Mouse (Mus musculus) CH12.LX (cell line): ENCODE measurements at regions not wholly inside any gene's neighbourhood (a gene's known extent, or its start where the extent isn't known, plus 50 kb on each side); places are given as distances from the start of the nearest gene placed in this dataset.

Experiments used
- DNase-seq: peaks from one replicate; pipeline ENCODE4 v3.0.0-alpha.2; 2013; ENCODE audit errors: extremely low read depth
- H3K27ac ChIP-seq: 2 replicates; pipeline ENCODE4 v1.5.1; 2012; ENCODE audit warnings: low read depth, mild to moderate bottlenecking, control low read depth, moderate library complexity; ENCODE audit not compliant: insufficient read depth
- H3K27me3 ChIP-seq: replicated peaks from 2 replicates; pipeline ENCODE3; 2012; ENCODE audit warnings: inconsistent platforms
- H3K36me3 ChIP-seq, 2 experiments: replicated peaks in 1 of 2; 2 replicates each; pipeline versions ENCODE3 to v1.6.1; 2012; ENCODE audit warnings: inconsistent platforms in 1 of 2, low read length in 1 of 2, mild to moderate bottlenecking in 1 of 2, mixed read lengths in 1 of 2, moderate library complexity in 1 of 2; ENCODE audit not compliant: control insufficient read depth in 1 of 2, insufficient read depth in 1 of 2
- H3K4me1 ChIP-seq, 2 experiments: 2 replicates each; pipeline ENCODE4 v1.6.1; 2012; ENCODE audit warnings: inconsistent platforms in 1 of 2, moderate library complexity in 1 of 2; ENCODE audit not compliant: insufficient read depth in 2 of 2, control insufficient read depth in 1 of 2
- H3K4me2 ChIP-seq: 2 replicates; pipeline ENCODE4 v1.6.1; 2012; ENCODE audit warnings: low read depth, mild to moderate bottlenecking, control low read depth; ENCODE audit not compliant: poor library complexity, insufficient read depth, severe bottlenecking
- H3K4me3 ChIP-seq, 3 experiments: fragments of 150-350 bp in 1 of 3; sonication (generic) in 1 of 3; replicated peaks in 1 of 3; 2 replicates each; pipeline versions ENCODE3 to v1.5.1; 2011 to 2012; ENCODE audit warnings: low read depth in 2 of 3, low read length in 2 of 3, mild to moderate bottlenecking in 2 of 3, moderate library complexity in 2 of 3, control low read depth in 1 of 3, improper control_type of control experiment in 1 of 3, inconsistent platforms in 1 of 3, mixed read lengths in 1 of 3; ENCODE audit not compliant: poor library complexity in 1 of 3
- H3K79me2 ChIP-seq: replicated peaks from 2 replicates; pipeline ENCODE4 v1.6.1; 2012; ENCODE audit warnings: mild to moderate bottlenecking, moderate library complexity; ENCODE audit not compliant: control insufficient read depth, poor library complexity, insufficient read depth, severe bottlenecking; ENCODE audit errors: extremely low read depth
- H3K9ac ChIP-seq: 2 replicates; pipeline ENCODE4 v1.6.1; 2012; ENCODE audit warnings: low read depth, mild to moderate bottlenecking, control low read depth, moderate library complexity; ENCODE audit not compliant: insufficient read depth
- H3K9me3 ChIP-seq: replicated peaks from 2 replicates; pipeline ENCODE3; 2012; ENCODE audit warnings: low read length, inconsistent platforms, mixed read lengths
- BHLHE40 ChIP-seq: IDR thresholded peaks from 2 replicates; pipeline ENCODE4 v1.6.1; 2011; ENCODE audit warnings: mild to moderate bottlenecking, low read depth, low read length, improper control_type of control experiment
- EP300 ChIP-seq: IDR thresholded peaks from 2 replicates; pipeline ENCODE4 v1.6.1; 2011; ENCODE audit warnings: low read length, improper control_type of control experiment
- IRF4 ChIP-seq: IDR thresholded peaks from 2 replicates; pipeline ENCODE4 v1.6.1; 2014; ENCODE audit warnings: low read depth, mild to moderate bottlenecking, inconsistent platforms, low read length, improper control_type of control experiment
- JUN ChIP-seq: IDR thresholded peaks from 2 replicates; pipeline ENCODE4 v1.6.1; 2011; ENCODE audit warnings: low read depth, mild to moderate bottlenecking, low read length, improper control_type of control experiment, moderate library complexity; ENCODE audit not compliant: insufficient read depth
- JUND ChIP-seq: conservative IDR thresholded peaks from 2 replicates; pipeline ENCODE4 v1.6.1; 2011; ENCODE audit warnings: low read depth, low read length, improper control_type of control experiment
- MAFK ChIP-seq: IDR thresholded peaks from 2 replicates; pipeline ENCODE4 v1.6.1; 2011; ENCODE audit warnings: low read length, improper control_type of control experiment; ENCODE audit not compliant: insufficient replicate concordance
- MAZ ChIP-seq: IDR thresholded peaks from 2 replicates; pipeline ENCODE4 v1.6.1; 2012; ENCODE audit warnings: low read depth, mild to moderate bottlenecking, inconsistent platforms, low read length, improper control_type of control experiment, moderate library complexity
- MEF2A ChIP-seq: IDR thresholded peaks from 2 replicates; pipeline ENCODE4 v1.6.1; 2014; ENCODE audit warnings: low read depth, mild to moderate bottlenecking, inconsistent platforms, low read length, improper control_type of control experiment, borderline replicate concordance
- MYC ChIP-seq: IDR thresholded peaks from 2 replicates; pipeline ENCODE4 v1.6.1; 2011; ENCODE audit warnings: low read depth, mild to moderate bottlenecking, improper control_type of control experiment, low read length
- NELFE ChIP-seq: IDR thresholded peaks from 2 replicates; pipeline ENCODE4 v1.6.1; 2011; ENCODE audit warnings: low read depth, low read length, improper control_type of control experiment
- PAX5 ChIP-seq: IDR thresholded peaks from 2 replicates; pipeline ENCODE4 v1.6.1; 2012; ENCODE audit warnings: low read length, inconsistent platforms, mixed read lengths
- POLR2A ChIP-seq: IDR thresholded peaks from 2 replicates; pipeline ENCODE4 v1.6.1; 2011; ENCODE audit warnings: low read depth, mild to moderate bottlenecking, improper control_type of control experiment, low read length
- POLR2AphosphoS2 ChIP-seq: IDR thresholded peaks from 2 replicates; pipeline ENCODE4 v1.6.1; 2011; ENCODE audit warnings: low read depth, low read length, improper control_type of control experiment
- RAD21 ChIP-seq: IDR thresholded peaks from 2 replicates; pipeline ENCODE4 v1.6.1; 2011; ENCODE audit warnings: low read depth, mild to moderate bottlenecking, low read length, improper control_type of control experiment, moderate library complexity
- SMC3 ChIP-seq: IDR thresholded peaks from 2 replicates; pipeline ENCODE4 v1.6.1; 2011; ENCODE audit warnings: low read depth, low read length, improper control_type of control experiment
- TBP ChIP-seq: conservative IDR thresholded peaks from 2 replicates; pipeline ENCODE4 v1.6.1; 2011; ENCODE audit warnings: low read depth, low read length, improper control_type of control experiment
- TCF12 ChIP-seq: IDR thresholded peaks from 2 replicates; pipeline ENCODE4 v1.6.1; 2014; ENCODE audit warnings: low read depth, mild to moderate bottlenecking, inconsistent platforms, low read length, improper control_type of control experiment
- USF1 ChIP-seq: IDR thresholded peaks from 2 replicates; pipeline ENCODE4 v1.6.1; 2014; ENCODE audit warnings: low read depth, mild to moderate bottlenecking, inconsistent platforms, low read length, improper control_type of control experiment
- ZKSCAN1 ChIP-seq: IDR thresholded peaks from 2 replicates; pipeline ENCODE4 v1.6.1; 2012; ENCODE audit warnings: low read depth, inconsistent platforms, low read length, improper control_type of control experiment, borderline replicate concordance
- ZNF384 ChIP-seq: IDR thresholded peaks from 2 replicates; pipeline ENCODE4 v1.6.1; 2012; ENCODE audit warnings: low read depth, low read length, improper control_type of control experiment, inconsistent platforms
- dilution Hi-C: fragments of 300-500 bp; cut with MboI; formaldehyde crosslinking; loops from 2 replicates; pipeline ENCODE4 v1.14.3; 2020; ENCODE audit warnings: low sequenced_read_pairs; ENCODE audit not compliant: extremely low pct_unique_long_range_greater_than_20kb, extremely low pct_ligation_motif_present
- in situ Hi-C: fragments of 300-500 bp; cut with MboI; formaldehyde crosslinking; loops from 3 replicates; pipeline ENCODE4 v1.14.3; 2019; ENCODE audit warnings: low sequenced_read_pairs, low pct_ligation_motif_present, low pct_unique_long_range_greater_than_20kb, mixed read lengths

GRCm38 (mm10) chr19:32961525-32961924 is 204.2 kb downstream of the Pten start:
- no peaks in the 10 kb centered on the region for H3K36me3 ChIP-seq
- H3K27ac ChIP-seq = no peak overlapping the region
- in situ Hi-C loops (no loop called here), dilution Hi-C loops (no loop called here)
- peaks cover 4% of the 10 kb centered on the region for H3K9me3 ChIP-seq
- no peak overlapping the region for H3K4me2 ChIP-seq
- H3K9ac ChIP-seq = no peak overlapping the region
- TF ChIP-seq USF1 = no peak
- TF ChIP-seq ZNF384 = no peak
- no peak for TF ChIP-seq POLR2AphosphoS2
- TF ChIP-seq SMC3 = no peak
- TF ChIP-seq JUN = no peak
- H3K4me1 ChIP-seq = peaks cover 10 to 60% of the 10 kb centered on the region in 2 experiments
- no peak for DNase-seq
- no peaks in the 10 kb centered on the region for H3K79me2 ChIP-seq
- no peaks in the 10 kb centered on the region for H3K27me3 ChIP-seq
- no peak overlapping the region for H3K4me3 ChIP-seq

- H3K4me2 ChIP-seq = no peak overlapping the region
- TF ChIP-seq PAX5 = no peak
- TF ChIP-seq RAD21 = no peak; the same call in 1 of the 2 replicates
- TF ChIP-seq MAZ = no peak
- peak; percentile 30; the same call in 1 of the 2 replicates for TF ChIP-seq EP300
- peak; percentile 52; the same call in 1 of the 2 replicates for TF ChIP-seq TCF12
- TF ChIP-seq IRF4 = peak; percentile 33; the same call in 1 of the 2 replicates
- no peak for TF ChIP-seq POLR2A
- TF ChIP-seq JUND = no peak
- no peak for TF ChIP-seq TBP
- TF ChIP-seq MYC = no peak
- TF ChIP-seq MAFK = no peak
- TF ChIP-seq BHLHE40 = peak; percentile 37; the same call in 1 of the 2 replicates
- TF ChIP-seq MEF2A = peak; percentile 32; the same call in 1 of the 2 replicates
- no peak for TF ChIP-seq SMC3
- no peak for TF ChIP-seq ZKSCAN1
- TF ChIP-seq NELFE = no peak
- TF ChIP-seq, all 38 proteins: peak for 5
- dilution Hi-C loops (no loop called here), in situ Hi-C loops (no loop called here)
- Histone ChIP-seq H3K27me3 (no peaks in the 10 kb centered on the region), H3K9me3 (peaks cover 4% of the 10 kb centered on the region), H3K27ac (no peak overlapping the region), H3K4me1 (peaks cover 6 to 46% of the 10 kb centered on the region in 2 experiments), H3K79me2 (no peaks in the 10 kb centered on the region), H3K9ac (no peak overlapping the region), H3K4me3 (no peak overlapping the region), H3K36me3 (no peaks in the 10 kb centered on the region)
- no peak for DNase-seq
Observed at GRCm38 (mm10) chr19:32963983-32964382, 206.7 kb downstream of the Pten start.
